Mouse (Mus musculus) frontal cortex, postnatal 36 days (tissue): ENCODE measurements around the gene Ccdc91.

Source experiments
- DNase-seq, 2 experiments: peaks; one replicate each; pipeline ENCODE4 v3.0.0; 2022; ENCODE audit warnings: low spot score in 2 of 2

Gene Ccdc91

DNA sequence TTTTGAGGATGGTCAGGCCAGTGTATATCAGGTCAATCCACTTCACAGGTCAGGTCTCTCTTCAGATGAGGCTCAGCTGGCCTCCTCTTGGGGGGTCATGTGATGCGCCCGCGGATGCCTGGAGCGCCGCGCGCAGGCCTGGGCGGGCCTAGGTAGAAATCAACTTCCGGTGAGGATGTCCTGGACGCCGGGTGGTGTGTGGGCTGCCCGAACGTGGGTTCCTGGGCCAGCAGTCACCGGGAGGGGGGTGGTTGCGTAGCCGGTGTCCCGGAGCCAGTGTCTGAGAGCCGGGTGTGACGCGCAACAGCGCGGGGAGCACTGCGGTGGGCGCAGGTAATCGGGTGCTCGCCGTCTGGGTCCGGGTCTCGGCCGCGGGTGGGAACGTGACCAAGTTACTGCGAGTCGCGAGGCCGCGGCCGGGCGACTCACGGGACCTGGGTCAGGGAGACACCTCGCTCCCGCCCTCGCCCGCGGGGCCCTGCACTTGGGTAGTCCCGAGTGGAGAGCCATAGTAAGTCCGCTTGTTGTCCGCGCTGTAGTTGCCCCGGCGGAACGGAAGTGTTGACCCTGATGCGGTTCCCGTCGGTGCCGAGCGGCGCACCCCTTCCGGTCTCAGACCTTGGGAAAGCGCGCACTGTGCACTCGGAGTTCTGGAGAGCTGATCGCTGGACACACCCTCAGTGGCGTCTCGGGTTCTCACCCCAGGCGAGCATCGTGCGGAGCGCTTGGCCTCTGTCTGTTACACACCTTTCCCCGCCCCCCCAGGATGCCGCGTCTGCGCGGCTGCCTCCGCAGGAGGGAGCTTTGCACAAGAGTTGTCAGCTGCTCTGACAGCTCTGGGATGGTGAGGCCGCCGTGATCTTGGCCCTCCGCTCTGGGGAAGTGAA, at the start of gene Ccdc91:
TSS of gene Ccdc91 (plus strand) at position 102 of the 887 bp plus-strand sequence.
- peak; percentile 86 to 92 for DNase-seq

DNA sequence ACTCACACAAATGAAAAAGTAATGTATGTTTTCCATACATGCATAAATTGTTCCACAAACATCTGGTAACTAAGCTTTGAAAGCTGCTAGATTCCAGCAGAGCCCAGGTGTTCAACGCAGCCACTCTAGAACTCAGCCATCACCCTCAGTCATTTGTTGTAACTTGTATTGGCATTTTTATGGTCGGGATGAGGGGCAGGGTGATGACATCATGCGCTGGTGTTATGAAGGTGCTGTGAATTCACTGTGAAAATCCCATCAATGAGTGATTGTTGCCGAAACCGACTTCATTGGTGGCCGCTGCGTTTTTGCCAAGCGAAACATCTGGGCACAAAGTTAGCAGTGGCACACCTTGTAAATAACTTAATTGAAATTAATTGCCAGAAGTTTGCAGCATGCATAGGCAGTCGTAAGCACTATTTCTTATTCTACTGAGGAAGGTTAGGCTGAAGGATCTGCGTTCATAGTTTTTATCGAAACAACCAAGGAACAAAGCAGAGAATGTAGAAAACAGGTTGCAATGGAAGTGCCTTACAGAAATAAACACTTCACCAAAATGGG, 48.6 kb upstream of the Ccdc91 start:
- DNase-seq, result no peak

DNA sequence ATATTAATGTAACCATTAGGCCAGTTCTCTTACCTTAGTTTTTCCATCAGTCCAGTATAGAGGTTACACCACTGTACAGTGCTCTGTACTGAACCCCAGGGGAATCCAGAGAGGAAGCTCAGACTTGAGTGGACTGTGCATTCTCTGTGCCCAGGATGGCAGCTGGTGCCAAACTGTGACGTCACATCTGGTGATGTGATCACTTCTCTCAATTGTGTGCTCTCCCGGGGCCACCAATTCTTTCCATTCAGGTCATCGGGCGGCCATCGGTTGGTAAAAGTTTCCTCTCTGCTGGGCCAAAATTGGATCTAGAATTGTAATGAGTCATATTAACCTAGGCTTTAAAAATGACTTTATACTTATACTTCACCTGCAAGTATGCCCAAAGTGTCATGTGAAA, 19.9 kb upstream of the Ccdc91 start:
- no peak for DNase-seq

- no peak for DNase-seq
These were observed 16.9 kb upstream of the Ccdc91 start for GRCm38 (mm10) chr6:147458637-147459301.

DNA sequence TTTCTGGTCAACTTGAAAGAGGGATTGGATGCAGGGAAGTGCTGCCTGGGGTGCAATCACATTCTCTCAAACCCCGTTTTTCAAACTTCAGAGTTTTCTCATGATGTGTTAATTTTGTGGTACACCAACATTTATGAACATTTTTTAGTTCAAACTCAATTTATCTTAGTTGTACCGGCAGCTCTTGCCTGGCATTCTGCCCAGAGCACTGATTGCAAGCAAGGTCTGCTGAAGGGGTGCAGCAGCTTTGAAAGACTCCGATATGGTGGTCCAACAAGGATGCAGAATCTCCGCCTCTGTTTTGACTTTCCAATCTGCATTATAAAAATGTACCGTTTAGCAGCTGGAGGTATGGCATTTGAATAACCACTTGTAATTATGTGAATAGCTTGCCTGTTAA, 5.6 kb upstream of the Ccdc91 start:
- no peak for DNase-seq

DNA sequence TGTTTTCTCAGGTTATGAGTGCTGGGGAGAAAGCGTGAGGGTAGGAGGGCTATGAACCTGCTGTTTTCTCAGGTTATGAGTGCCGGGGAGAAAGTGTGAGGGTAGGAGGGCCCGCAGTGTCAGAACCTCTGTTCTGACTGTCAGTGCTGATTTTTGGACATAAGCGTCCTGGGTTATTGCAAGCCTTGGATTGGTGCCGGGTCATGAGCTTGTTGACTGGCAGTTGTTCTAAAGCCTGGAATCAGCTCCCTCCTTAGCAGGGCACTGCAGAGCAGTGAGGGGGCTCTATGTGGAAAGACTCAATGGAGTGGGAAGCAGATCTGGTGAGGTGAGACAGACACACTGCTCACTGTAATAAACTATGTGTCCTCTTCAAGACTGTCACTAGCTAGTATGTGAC, 5.5 kb downstream of the Ccdc91 start:
- DNase-seq, result no peak

DNA sequence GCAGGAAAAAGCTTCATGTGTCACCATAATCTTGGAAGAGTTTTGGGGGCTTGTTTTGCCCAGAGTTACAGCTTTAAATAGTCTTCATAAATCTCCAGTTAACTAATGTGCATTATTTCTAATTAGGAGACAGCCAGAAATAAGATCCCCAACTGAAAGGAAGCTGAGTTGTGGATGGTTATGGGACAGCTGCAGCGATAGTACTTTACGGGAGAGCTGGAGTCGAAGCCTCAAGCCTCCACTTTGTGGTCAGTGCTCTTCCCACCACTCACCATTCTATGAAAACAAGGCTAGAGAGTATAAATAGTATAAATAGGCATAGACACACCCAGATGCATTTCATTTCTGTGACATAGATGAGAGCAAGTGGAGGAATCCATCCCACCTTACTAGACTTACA, 14.5 kb downstream of the Ccdc91 start:
- DNase-seq, result no peak

- DNase-seq, result no peak
These were observed 16.9 kb downstream of the Ccdc91 start for GRCm38 (mm10) chr6:147492551-147492950.

GRCm38 (mm10) chr6:147501439-147501838, 25.8 kb downstream of the Ccdc91 start:
- DNase-seq, result no peak

GRCm38 (mm10) chr6:147506074-147506473, 30.4 kb downstream of the Ccdc91 start:
- no peak for DNase-seq

DNA sequence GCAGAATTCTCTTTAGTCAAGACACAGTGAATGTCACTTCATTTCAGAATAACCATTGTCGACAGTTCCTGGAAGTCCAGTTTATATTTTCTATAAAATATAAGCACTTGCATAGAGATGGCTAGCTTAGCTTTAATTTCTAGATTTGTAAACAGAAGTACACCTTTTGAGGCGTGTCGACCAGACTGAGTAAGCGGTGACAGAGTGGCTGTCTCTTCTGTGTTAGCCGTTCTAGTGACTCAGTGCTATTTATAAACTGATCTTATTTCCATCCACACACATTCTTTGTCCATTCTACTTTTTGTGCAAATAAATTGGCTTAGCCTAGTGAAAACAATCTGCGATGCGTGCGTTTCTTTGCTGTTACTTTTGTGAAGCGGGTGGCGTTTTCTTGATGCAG, 30.9 kb downstream of the Ccdc91 start:
- DNase-seq, result peak in 1 of 2 experiments; percentile 2

DNA sequence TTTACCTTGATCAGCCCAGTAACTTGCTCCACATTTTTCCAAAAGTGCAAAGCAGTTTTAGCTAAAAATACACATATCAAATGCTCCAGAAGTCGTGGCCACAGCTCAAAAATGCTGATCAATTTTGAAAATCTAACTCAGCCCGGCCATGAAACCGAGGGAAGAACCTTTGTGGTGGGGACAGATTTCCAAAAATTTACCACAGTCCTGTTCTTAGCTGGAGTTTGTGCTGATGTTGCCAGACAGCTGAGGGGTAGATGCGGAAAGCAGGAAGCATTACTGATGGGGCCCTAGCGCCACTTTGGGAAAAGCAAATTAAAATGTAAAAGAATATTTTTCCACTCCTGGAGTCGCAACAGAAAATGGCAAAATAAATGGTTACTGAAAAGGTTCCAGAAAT, 31.6 kb downstream of the Ccdc91 start:
- DNase-seq, result no peak

DNA sequence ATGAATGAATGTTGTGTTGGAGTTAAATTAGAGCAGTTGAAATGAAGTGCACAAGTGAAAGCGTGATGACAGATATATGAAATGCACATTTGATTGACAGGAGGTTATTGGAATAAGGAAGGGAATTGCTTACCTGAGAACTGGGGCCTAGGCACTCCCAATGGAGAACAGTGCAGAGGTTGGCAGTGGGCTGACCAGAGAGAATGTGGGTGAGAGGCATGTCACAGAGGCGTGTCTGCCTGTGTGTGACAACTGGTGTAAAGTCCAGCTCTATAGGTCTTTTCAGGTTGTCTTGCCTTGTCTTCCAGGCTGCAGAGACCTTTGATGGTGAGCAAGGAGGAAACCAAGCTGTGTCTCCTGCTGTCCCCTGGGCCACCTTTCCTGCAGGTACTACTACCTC, 34.9 kb downstream of the Ccdc91 start:
- DNase-seq, result no peak

- DNase-seq, result peak; percentile 45 to 78
These were observed 42.3 kb downstream of the Ccdc91 start for GRCm38 (mm10) chr6:147517909-147518308.

DNA sequence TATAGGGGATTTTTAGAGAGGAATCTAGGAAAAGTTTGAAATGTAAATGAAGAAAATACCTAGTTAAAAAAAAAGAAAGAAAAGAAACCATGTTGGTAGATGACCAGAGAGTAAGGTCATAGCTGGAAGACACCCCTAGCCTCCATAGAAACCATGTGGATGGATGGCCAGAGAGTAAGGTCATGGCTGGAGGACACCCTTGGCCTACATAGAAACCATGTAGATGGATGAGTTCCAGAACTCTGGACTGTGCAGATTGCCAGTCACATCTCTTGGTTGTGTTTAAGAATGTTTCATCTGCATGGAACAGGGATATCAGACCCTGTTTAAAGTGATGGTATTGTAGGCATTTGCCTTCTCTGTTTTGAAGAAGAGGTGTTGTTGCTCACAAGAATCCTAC, 49.6 kb downstream of the Ccdc91 start:
- DNase-seq, result no peak

DNA sequence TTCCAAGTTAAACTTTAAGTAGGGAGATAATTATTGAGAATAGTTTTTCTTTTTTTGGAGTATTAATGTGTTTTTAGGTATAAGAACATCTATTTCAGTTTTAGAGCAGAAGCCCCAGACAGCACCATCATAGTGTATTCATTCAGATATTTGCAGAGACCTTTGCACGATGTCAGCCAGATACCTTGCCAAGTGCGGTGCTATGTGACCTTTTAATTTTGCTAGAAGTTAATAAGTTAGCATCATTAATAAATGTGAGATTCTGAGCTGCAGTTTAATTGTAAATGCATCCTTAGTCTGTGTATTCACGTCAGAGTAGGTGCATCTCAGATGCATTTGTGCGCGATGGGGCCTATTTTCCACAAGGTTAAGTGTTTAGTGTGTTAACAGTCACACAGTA, 59.3 kb downstream of the Ccdc91 start:
- DNase-seq, result no peak

DNA sequence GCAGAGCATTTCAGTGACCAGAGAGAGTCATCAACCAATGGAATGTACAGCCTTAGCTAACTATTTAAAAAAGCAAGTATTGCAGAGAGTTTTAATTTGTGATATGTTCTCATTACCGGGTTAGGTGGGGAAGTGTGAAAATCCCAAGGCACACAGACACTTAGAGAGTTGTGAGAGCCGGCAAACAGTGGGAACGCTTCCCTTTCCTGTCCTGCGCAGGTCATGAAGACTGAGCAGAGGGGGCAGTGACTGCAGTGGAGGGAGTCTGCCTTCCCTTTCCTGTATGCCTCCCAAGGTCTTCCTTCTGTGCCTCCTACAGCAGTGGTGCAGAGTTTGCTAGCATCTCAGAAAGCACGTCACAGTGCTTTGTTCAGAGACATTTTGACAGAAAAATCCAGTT, 62.6 kb downstream of the Ccdc91 start:
- no peak for DNase-seq

GRCm38 (mm10) chr6:147539056-147539600, 63.5 kb downstream of the Ccdc91 start:
- DNase-seq, result no peak

DNA sequence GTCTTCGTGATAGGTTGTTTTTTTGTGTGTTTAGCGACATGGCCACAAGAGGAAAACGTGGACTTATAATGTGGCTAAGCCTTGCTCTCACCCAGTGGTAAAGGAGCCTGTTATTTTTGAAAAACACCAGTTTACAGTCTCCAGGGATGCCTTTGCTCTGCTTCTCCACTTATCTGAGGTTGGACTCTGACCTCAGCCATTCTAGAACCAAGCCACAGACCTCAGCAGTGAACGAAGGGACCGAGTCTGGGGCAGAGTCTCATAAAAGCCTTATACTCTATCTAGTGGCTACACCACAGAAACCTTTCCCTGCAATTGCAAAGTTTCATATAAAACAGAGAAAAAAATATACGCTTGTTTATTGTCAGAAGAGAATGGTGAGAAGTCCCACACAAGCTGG, 65.3 kb downstream of the Ccdc91 start:
- DNase-seq, result no peak

GRCm38 (mm10) chr6:147555591-147555990, 80.0 kb downstream of the Ccdc91 start:
- no peak for DNase-seq

DNA sequence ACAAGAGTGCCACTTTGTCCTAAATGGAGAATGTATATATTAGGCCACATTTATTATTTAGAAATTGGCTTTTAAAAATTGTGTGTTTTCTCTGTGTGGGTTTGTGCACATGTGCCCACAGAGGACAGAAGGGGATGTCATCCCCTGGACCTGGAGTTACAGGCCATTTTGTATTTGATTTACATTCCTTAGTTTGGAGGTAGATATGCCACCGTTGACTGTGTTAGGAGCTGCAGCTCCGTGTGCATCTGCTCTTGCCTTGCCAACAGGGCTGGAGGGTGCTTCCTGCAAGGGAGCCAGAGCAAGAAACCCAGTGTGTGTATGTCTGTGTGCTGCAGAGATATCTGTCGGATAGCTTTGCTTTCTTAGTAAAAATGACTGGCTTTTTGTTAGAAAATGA, 83.7 kb downstream of the Ccdc91 start:
- no peak for DNase-seq

DNA sequence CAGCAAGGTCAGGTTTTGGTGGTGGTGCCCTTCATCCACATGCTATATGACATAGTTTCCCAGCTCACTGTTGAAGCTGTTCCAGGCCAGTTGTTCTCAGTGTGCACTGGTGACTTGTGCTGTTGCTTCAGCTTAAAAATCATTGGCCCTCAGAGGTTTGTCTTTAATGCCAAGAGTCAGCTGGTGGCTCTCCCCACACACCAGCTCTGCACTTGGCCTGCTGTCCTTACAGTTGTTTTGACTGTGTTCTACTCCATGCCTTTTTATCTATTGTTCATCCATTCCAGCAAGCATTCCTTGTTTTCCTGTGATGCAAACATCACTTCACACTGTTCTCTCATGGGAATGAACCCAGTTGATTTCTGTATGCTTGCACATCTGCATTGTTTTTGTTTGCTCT, 84.8 kb downstream of the Ccdc91 start:
- no peak for DNase-seq

DNA sequence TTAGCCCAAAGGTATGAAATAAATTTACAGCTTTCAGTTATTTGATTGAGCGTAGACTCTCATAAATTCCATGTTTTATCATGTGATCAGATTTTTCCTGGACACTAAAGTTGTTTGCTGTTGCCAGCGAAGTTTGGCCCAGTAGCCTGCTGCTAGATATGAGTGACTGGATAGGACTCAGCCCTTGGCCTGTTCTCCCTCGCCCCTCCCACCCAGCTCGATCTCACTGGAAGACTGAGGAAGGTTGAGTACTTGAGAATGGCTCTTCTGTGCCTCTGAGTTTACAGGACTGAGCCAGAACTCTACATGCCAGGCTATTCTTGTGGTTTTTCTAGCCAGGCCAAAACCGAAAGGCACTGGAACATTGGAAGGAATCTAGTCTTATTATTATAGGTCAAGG, 93.6 kb downstream of the Ccdc91 start:
- DNase-seq, result no peak
